Mouse (Mus musculus): Measurements from ENCODE around the gene Cwc25. TPM values are rescaled to one million over a fixed set of nuclear protein-coding genes. Genes with fewer than 3 reads are reported as not detected.

Gene Cwc25
- polyA plus RNA-seq, 1 experiment = 6.7 TPM

GRCm38 (mm10) chr11:97717369-97718280 is 48.7 kb downstream of the Cwc25 start:
- H3K4me3 ChIP-seq (ENCODE audit: extremely low read depth, insufficient read depth, insufficient read length) = no peak overlapping the region
- WGBS = 79% methylated on average over 26 of the region's 26 CpGs
- no peak for DNase-seq (ENCODE audit: low read depth in 1 of 2, low spot score in 2 of 2)
- H3K4me1 ChIP-seq (ENCODE audit: control insufficient read depth, insufficient read depth, insufficient read length) = peaks cover 11% of the 10 kb centered on the region; the same call in 1 of the 2 replicates
- peak overlapping the region; percentile 56 for H3K27ac ChIP-seq (ENCODE audit: insufficient read depth, low read length)
- no peaks in the 10 kb centered on the region for H3K27me3 ChIP-seq (ENCODE audit: control insufficient read depth, insufficient read depth, low read length)
- TF ChIP-seq POLR2A (IDR thresholded peaks at IDR 0.05; ENCODE audit: low read depth, low read length) (no peak), CTCF (IDR thresholded peaks at IDR 0.05; ENCODE audit: extremely low read depth, insufficient read depth, insufficient read length, insufficient replicate concordance) (no peak)
- peaks cover 36% of the 10 kb centered on the region for H3K36me3 ChIP-seq (ENCODE audit: control insufficient read depth, insufficient read depth, low read length)

GRCm38 (mm10) chr11:97716021-97716420 is 50.3 kb downstream of the Cwc25 start:
- no peak overlapping the region for H3K4me3 ChIP-seq (ENCODE audit: extremely low read depth, insufficient read depth, insufficient read length)
- TF ChIP-seq POLR2A (IDR thresholded peaks at IDR 0.05; ENCODE audit: low read depth, low read length) = no peak
- TF ChIP-seq CTCF (IDR thresholded peaks at IDR 0.05; ENCODE audit: extremely low read depth, insufficient read depth, insufficient read length, insufficient replicate concordance) = no peak
- H3K27me3 ChIP-seq (ENCODE audit: control insufficient read depth, insufficient read depth, low read length) = no peaks in the 10 kb centered on the region
- H3K4me1 ChIP-seq (ENCODE audit: control insufficient read depth, insufficient read depth, insufficient read length) = peaks cover 11% of the 10 kb centered on the region; the same call in 1 of the 2 replicates
- peaks cover 33% of the 10 kb centered on the region for H3K36me3 ChIP-seq (ENCODE audit: control insufficient read depth, insufficient read depth, low read length)
- no peak for DNase-seq (ENCODE audit: low read depth in 1 of 2, low spot score in 2 of 2)
- H3K27ac ChIP-seq (ENCODE audit: insufficient read depth, low read length) = no peak overlapping the region
- 93% methylated on average over 8 of the region's 8 CpGs for WGBS

GRCm38 (mm10) chr11:97714784-97715760 is 51.3 kb downstream of the Cwc25 start:
- peaks cover 11% of the 10 kb centered on the region; the same call in 1 of the 2 replicates for H3K4me1 ChIP-seq (ENCODE audit: control insufficient read depth, insufficient read depth, insufficient read length)
- DNase-seq (ENCODE audit: low read depth in 1 of 2, low spot score in 2 of 2) = no peak
- H3K4me3 ChIP-seq (ENCODE audit: extremely low read depth, insufficient read depth, insufficient read length) = no peak overlapping the region
- 85% methylated on average over 14 of the region's 14 CpGs for WGBS
- no peak overlapping the region for H3K27ac ChIP-seq (ENCODE audit: insufficient read depth, low read length)
- peaks cover 27% of the 10 kb centered on the region for H3K36me3 ChIP-seq (ENCODE audit: control insufficient read depth, insufficient read depth, low read length)
- H3K27me3 ChIP-seq (ENCODE audit: control insufficient read depth, insufficient read depth, low read length) = no peaks in the 10 kb centered on the region
- no peak for TF ChIP-seq POLR2A (IDR thresholded peaks at IDR 0.05; ENCODE audit: low read depth, low read length)

- no peaks in the 10 kb centered on the region for H3K27me3 ChIP-seq (ENCODE audit: control insufficient read depth, insufficient read depth, low read length)
- H3K36me3 ChIP-seq (ENCODE audit: control insufficient read depth, insufficient read depth, low read length) = peaks cover 24% of the 10 kb centered on the region
- no peak for DNase-seq (ENCODE audit: low read depth in 1 of 2, low spot score in 2 of 2)
- no peak overlapping the region for H3K27ac ChIP-seq (ENCODE audit: insufficient read depth, low read length)
- peaks cover 11% of the 10 kb centered on the region; the same call in 1 of the 2 replicates for H3K4me1 ChIP-seq (ENCODE audit: control insufficient read depth, insufficient read depth, insufficient read length)
- whole genome bisulfite sequencing = over 99% methylated on average over 3 of the region's 3 CpGs
- no peak for TF ChIP-seq CTCF (IDR thresholded peaks at IDR 0.05; ENCODE audit: extremely low read depth, insufficient read depth, insufficient read length, insufficient replicate concordance)
- TF ChIP-seq POLR2A (IDR thresholded peaks at IDR 0.05; ENCODE audit: low read depth, low read length) = no peak
- no peak overlapping the region for H3K4me3 ChIP-seq (ENCODE audit: extremely low read depth, insufficient read depth, insufficient read length)
These were observed 52.0 kb downstream of the Cwc25 start for GRCm38 (mm10) chr11:97714356-97714755.

GRCm38 (mm10) chr11:97713896-97714295 is 52.5 kb downstream of the Cwc25 start:
- Histone ChIP-seq H3K4me3 (ENCODE audit: extremely low read depth, insufficient read depth, insufficient read length) (no peak overlapping the region), H3K36me3 (ENCODE audit: control insufficient read depth, insufficient read depth, low read length) (peaks cover 21% of the 10 kb centered on the region), H3K27ac (ENCODE audit: insufficient read depth, low read length) (no peak overlapping the region), H3K27me3 (ENCODE audit: control insufficient read depth, insufficient read depth, low read length) (no peaks in the 10 kb centered on the region), H3K4me1 (ENCODE audit: control insufficient read depth, insufficient read depth, insufficient read length) (peaks cover 9% of the 10 kb centered on the region; the same call in 1 of the 2 replicates)
- no peak for TF ChIP-seq CTCF (IDR thresholded peaks at IDR 0.05; ENCODE audit: extremely low read depth, insufficient read depth, insufficient read length, insufficient replicate concordance)
- no peak for TF ChIP-seq POLR2A (IDR thresholded peaks at IDR 0.05; ENCODE audit: low read depth, low read length)
- 92% methylated on average over 8 of the region's 8 CpGs for WGBS
- no peak for DNase-seq (ENCODE audit: low read depth in 1 of 2, low spot score in 2 of 2)

- no peaks in the 10 kb centered on the region for H3K4me1 ChIP-seq (ENCODE audit: control insufficient read depth, insufficient read depth, insufficient read length)
- DNase-seq (ENCODE audit: low read depth in 1 of 2, low spot score in 2 of 2) = no peak
- H3K4me3 ChIP-seq (ENCODE audit: extremely low read depth, insufficient read depth, insufficient read length) = no peak overlapping the region
- TF ChIP-seq POLR2A (IDR thresholded peaks at IDR 0.05; ENCODE audit: low read depth, low read length) = no peak
- no peak for TF ChIP-seq CTCF (IDR thresholded peaks at IDR 0.05; ENCODE audit: extremely low read depth, insufficient read depth, insufficient read length, insufficient replicate concordance)
- peaks cover 19% of the 10 kb centered on the region for H3K36me3 ChIP-seq (ENCODE audit: control insufficient read depth, insufficient read depth, low read length)
- H3K27ac ChIP-seq (ENCODE audit: insufficient read depth, low read length) = no peak overlapping the region
- no peaks in the 10 kb centered on the region for H3K27me3 ChIP-seq (ENCODE audit: control insufficient read depth, insufficient read depth, low read length)
- WGBS = 93% methylated on average over 15 of the region's 15 CpGs
These were observed 54.1 kb downstream of the Cwc25 start for GRCm38 (mm10) chr11:97712286-97712685.
